Mouse (Mus musculus): ENCODE measurements around the gene Tmem102.

Gene Tmem102

DNA sequence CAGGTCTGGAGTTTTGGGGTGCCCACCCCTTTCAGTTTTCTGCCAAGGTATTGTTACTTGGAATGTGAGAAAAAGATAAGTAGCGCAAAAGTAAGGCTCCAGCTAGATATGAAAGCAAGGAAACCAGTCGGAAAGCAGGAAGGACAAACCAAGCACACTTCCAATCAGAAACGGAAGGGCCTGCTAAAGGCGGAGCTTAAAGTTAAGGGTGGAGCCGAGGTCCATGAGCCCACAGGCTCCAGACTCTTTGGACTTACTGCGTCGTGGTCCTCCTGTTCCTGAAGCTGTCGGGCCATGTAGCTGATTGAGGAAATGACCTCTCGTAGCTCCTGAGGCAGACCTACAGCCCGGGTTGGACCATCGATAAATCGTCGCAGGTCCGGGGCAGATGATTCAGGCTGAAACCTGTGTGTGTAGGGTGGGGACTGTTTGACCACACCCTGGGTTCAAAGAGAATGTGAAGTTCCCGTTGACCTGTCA, 20.6 kb downstream of the Tmem102 start:
- no peak for DNase-seq

DNA sequence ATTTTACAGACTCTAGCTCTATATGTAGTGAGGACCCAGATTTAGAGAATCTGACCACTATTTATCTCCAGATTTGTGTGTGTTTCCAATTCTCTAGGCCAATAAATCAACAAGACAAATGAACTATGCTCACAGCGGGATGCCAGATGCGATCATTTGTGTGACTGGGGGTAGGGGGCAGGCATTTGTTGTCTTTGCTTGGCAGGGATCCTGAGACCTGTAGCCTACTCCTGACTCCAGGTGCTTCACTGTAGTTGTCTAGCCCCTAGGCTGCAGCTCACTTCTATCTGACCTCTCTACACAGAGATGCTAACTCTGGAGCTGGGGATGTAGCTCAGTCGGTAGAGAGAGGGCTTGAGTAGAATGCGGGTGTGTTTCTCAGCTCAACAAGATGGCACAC, 23.6 kb downstream of the Tmem102 start:
- no peak for DNase-seq

DNA sequence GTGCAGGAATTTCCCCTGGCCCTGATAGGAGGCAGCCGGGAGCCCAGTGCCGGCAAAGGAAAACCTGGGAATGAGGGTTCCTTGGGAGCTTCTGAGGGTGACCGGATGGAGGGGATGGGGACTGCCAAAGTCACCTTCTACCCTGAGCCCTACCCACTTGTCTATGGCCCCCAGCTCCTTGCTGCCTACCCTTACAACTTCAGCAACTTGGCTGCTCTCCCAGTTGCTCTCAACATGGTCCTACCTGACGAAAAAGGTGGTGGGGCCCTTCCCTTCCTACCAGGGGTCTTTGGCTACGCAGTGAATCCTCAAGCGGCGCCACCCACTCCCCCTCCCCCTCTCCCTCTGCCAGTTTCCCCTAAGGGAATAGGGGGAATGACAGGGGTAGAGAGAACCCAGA, 26.4 kb downstream of the Tmem102 start:
- no peak for DNase-seq

DNA sequence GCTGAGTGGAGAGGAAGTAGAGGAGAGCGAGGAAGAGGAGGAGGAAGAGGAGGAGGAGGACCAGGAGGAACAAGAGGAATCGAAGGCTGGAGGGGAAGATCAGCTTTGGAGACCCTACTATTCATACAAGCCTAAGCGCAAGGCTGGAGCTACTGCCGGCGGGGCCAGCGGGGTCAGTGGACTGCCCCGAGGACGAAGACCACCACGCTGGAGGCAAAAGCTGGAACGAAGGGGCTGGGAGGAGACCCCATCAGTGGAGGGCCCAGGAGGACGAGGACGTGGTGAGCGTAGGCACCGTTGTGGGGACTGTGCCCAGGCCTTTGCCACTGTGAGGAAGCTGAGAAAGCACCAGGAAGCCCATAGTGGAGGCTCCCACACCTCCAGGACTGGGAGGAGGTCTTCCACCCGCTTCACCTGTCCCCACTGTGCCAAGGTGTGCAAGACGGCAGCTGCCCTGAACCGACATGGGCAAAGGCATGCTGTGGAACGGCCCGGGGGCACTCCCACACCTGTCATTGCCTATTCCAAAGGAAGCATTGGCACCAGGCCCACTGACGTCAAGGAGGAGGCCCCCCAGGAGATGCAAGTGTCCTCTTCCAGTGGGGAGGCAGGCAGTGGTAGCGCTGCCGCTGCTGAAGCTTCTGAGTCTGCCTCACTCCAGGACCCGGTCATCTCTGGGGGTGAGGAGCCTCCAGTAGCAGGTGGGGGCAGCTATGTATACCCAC, 27.0 kb downstream of the Tmem102 start:
- DNase-seq = no peak

DNA sequence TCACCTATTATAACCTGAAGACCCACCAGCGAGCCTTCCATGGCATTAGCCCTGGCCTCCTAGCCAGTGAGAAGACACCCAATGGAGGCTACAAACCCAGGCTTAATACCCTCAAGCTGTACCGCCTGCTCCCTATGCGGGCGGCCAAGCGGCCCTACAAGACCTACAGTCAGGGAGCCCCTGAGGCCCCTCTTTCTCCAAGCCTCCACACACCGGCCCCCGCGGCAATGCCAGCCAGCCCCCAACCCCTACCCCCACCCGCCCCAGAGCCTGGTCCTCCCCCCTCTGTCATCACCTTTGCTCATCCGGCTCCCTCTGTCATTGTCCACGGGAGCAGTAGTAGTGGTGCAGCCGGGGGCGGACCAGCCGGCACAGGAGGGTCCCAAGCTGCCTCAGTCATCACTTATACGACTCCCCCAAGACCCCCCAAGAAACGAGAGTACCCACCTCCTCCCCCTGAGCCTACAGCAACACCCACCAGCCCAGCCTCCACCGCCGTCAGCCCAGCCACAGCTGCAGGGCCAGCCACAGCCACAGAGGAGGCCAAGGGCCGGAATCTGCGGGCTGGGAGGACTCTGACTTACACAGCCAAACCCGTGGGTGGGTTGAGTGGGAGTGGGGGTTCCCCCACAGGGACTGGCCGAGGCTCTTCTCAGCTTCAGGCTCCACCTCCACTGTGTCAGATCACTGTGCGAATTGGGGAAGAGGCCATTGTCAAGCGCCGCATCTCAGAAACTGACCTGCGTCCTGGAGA, 27.7 kb downstream of the Tmem102 start:
- no peak for DNase-seq

- no peak for DNase-seq
Observed at GRCm38 (mm10) chr11:69776488-69776887, 28.9 kb downstream of the Tmem102 start.

GRCm38 (mm10) chr11:69775716-69776115, 29.7 kb downstream of the Tmem102 start:
- no peak for DNase-seq

DNA sequence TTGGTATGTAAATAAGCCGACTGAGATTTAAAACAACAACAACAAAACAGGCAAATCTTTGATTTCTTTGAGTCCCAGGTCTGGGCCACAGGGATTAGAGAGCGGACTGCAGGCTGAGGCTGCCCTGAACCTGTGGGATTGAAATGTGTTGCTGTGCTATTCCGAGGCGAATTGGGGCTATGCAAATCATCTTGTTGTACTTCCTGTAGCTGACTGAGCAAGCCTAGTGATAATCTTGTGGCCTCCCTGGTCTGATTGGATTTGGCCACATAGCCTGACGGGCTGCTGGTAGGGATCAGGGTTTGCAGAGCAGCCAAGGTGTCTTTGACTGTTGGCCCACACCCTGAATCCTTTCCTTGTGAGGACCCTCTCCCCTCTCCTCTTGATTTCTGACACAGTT, 30.5 kb downstream of the Tmem102 start:
- no peak for DNase-seq

- DNase-seq = no peak
Observed at GRCm38 (mm10) chr11:69767625-69767909, 37.9 kb downstream of the Tmem102 start.

- no peak for DNase-seq
Observed at GRCm38 (mm10) chr11:69766872-69767624, 38.4 kb downstream of the Tmem102 start.

DNA sequence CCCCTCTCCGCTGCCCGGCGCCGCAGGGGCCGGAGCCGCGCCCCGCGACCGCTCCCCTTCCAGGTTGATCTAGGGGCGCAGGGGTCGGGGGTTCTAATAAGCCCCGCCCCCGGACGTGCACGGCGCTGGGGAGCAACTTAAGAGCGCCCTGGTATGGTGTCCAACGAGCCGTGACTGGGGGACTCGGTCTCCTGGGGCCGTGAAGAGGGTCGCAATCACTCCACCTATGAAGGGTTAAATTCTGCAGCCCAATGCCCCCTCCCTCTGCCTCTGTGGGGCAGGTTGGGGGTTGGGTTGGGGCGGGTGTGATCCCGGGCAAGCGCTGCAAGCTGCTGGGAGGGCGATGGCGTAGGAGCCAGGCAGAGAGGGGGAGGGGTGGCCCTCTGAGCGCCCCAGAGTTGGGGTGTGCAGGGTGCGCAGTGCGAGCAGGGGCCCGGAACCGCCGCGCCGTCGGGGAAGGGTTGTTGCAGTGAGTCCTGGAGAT, 39.3 kb downstream of the Tmem102 start:
- peak; percentile 88 to 90 for DNase-seq

DNA sequence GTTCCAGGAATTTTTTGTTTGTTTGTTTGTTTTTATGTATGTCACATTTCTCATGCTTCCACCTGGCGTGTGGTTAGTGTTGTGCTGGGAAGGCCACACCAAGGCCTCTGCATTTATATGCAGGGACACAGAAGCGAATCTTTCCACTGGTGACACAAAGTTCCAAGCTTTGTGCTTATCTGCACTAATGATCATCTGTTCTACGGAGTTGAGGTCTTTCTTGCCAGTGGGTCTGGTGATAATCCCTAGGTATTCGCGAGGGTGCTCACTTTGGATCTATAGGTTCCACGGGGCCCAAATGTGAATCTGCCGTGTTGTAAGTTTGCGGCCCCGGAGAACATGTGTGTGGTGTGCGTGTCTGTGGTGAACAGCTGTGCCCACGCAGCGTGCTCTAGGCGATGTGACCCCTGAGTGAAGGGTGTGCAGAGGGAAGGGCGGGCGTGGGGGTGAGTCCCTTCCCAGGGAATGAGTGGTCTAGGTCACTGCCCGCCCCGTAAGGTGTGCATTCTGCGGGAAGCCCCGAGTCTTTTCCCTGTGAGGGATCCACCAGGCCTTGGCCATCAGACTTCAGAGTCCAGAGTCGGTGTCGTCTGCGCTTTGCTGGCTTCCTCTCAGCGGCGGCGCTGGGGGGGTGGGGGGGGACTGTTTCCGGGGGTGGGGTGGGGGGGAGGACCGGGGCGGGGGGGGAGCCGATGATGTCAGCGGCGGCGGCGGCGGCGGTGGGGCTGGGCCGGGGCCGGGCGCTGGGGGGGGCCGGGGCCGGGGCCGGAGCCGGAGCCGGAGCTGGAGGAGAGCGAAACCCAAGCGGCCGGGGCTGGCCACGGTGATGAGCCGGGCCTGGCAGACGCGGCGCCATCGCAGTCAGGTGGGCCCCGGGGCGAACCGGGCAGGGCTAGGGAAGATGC, 40.0 kb downstream of the Tmem102 start, which contains the start of gene Zbtb4:
Zbtb4 (plus strand) TSS at position 692 of the 905 bp plus-strand sequence.
- peak; percentile 47 to 58 for DNase-seq

DNA sequence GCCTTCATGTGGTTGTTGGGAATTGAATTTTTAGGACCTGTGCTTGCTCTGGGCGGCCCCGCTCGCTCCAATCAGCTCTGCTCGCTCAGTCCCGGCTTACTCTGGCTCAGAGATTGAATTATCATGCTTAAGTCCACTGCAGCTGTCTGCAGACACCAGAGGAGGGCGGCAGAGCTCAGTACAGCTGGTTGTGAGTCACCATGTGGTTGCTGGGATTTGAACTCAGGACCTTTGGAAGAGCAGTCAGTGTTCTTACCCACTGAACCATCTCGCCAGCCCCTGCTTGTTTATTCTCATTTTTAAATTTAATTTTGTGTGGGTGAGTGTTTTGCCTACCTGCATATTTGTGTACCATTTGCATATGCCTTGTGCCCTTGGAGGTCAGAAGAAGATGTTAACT, 41.9 kb downstream of the Tmem102 start:
- DNase-seq = no peak

GRCm38 (mm10) chr11:69761868-69762267, 43.6 kb downstream of the Tmem102 start, which contains the start of gene Slc35g3:
Slc35g3 (minus strand) TSS chr11:69761968.
- no peak for DNase-seq

DNA sequence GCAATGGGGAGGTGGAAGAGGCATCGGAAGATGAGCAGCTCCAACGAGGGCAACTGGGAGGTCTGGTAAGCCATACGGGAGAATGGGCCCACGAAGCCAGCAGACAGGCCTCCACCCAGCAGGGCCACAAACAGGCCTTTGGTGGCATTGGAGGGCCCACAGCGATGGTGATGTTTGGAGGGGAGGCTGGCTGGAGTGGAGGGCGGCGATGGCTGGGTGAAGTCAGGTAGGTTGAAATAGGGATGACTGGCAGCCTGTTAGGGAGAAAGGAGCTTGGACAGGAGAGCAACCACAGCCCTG, 44.6 kb downstream of the Tmem102 start:
- no peak for DNase-seq

DNA sequence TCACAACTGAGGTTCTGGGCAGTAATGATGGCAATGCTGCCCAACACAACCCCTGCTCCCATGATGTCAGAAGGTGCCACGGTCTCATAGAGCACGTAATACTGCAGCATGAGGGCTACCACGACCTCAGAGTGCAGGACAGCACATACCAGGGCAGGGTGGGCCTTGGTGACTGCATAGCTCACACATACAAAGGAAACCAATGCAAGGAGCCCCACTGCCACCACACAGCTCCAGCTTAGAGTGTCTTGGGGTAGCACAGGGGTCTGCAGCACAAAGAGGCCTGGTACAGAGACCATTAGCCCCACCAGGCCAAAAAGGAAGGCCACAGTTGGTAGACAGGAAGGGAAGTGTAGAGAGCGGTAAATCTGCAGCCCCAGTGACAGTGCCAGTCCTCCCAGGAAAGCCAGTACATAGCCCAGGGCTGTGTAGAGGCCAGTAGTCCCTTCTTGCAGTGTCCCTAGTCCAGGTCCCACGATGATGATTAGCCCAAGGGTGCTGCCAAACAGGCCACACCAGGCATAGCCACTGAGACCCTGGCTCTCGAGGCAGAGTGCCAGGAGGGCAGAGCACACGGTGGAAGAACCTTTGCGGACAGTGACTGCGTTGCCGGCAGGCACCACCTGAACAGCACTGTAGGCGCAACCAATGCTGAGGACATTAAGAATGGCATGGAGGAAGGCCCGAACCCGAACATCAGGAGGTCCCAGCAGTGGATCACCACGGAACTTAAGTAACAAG, 45.1 kb downstream of the Tmem102 start:
- DNase-seq = no peak

DNA sequence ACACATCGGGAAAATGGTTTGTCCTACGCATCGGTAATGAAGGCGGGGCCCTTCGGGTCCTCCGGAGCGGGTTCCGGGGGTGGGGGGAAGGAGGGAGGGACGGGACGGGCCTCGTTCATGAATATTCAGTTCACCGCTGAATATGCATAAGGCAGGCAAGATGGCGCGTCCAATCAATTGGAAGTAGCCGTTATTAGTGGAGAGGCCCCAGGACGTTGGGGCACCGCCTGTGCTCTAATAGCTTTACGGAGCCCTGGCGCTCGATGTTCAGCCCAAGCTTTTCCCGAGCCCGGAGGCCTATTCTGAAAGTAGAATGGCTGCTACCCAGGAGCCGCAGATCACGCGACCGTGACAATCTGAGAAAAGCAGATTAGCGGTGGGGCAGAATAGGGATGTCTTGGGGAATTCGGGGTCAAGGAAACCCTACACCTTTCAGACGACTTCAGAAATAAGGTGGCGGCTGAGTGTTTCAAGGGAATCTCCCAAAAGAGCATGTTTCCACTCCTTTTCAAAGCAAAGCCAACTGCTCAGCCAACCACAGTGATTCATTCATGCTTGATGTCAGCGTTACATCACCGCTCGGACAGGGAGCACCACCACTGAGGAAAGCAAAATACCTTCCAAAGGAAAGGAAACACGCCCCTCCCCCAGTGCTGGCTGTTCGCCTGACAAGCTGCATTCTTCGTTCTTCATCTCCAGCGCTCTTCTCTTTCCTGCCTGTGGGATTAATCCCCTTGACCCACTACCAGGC, 46.3 kb downstream of the Tmem102 start:
- DNase-seq = peak; percentile 40 to 85

- DNase-seq = peak; percentile 97
Observed at GRCm38 (mm10) chr11:69758478-69758970, 46.9 kb downstream of the Tmem102 start, which contains the start of gene Polr2a. Polr2a (minus strand) TSS chr11:69758637.

DNA sequence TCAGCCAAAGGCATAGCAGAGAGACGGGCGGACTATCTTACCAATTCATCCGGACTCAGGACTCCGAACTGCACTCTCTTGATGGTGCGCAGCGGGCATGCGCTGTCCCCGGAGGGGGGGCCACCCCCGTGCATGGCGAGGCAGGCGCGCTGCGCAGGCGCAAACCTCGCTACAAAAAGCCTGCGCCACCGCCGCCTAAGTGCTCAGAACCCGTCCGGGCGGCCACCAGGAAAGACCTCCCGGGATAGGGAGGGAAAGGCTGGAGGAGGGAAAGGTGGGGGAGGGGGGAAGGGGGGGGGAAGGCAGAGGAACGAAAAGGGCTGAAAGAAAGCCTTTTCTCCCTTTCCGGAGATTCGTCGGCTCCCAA, 47.4 kb downstream of the Tmem102 start:
- peak; percentile 95 to 96 for DNase-seq

DNA sequence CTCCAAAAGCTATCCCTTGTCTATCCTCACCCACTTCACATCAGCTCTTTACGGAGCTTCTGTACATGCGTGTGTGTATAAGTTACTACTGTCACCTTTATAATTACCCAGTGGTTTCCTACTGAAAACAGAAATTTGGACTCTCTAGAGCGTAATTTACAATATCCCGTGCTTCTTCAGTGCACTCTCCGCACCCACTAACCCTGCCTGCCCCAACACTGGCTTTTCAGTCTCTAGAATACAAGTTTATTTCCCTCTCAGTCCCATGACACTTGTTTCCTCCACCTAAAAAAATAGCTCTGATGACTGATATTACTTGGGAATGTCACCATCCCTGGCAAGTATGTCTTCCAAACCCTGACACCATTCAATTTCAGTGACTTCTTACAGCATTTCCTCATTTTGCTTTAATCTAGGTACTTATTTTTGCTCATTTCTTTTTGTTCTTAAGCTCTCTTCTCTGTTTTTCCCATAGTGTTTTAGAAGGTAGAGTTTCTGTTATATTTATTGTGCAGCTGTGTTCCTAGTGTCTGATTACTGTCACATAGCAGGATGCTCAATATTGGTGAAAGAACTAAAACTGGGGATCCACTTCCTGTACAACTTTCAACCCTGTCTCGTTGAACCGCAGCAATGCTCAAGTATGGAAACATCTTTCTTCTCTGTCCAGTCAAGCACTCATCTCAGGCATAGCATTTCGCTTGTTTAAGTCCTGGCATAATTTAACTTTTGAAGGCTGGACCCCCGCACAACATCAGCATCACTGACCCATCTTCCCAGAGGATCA, 47.9 kb downstream of the Tmem102 start:
- DNase-seq = no peak

Measured in thymus, postnatal 36 days (tissue).